Mouse (Mus musculus): ENCODE results near the gene Cfap65. TPM values are rescaled to one million over a fixed set of nuclear protein-coding genes. Genes with fewer than 3 reads are reported as not detected.

The Cfap65 gene
- polyA plus RNA-seq (2015; fragmentation: Nextera tagmentation; extraction: Ambion mirVana): 1.1 and 1.6 TPM in 2 replicates

DNA sequence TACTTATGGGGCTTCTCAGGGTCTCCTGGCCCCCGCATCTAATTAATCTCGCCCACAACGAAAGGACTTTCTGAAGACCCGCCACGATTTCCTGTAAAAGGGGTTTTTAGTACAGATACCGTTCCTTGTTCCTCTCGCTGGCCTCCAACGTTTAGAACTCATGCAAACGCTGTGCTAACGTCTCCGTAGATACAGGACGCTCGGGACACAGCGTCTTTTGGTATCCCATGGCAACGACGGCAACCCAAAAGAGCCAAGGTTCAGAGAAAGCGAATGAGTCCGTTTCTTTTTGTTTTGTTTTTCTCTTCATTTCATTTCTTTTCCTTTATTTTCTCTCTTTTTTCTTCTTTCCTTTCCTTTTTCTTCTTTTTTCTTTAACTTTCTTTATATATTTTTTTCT is at the start of gene Cfap65:
Gene Cfap65 (minus strand): TSS at position 198 of the 400 bp plus-strand sequence.
- no peaks in the 10 kb centered on the region for H3K4me1 ChIP-seq (ENCODE audit: control insufficient read depth, insufficient read depth, low read depth, low read length)
- no peaks in the 10 kb centered on the region for H3K36me3 ChIP-seq (ENCODE audit: control insufficient read depth, insufficient read depth, low read length)
- no peaks in the 10 kb centered on the region for H3K9me3 ChIP-seq (ENCODE audit: control insufficient read depth, low read length)
- H3K27me3 ChIP-seq (replicated peaks; ENCODE audit: control insufficient read depth, insufficient read depth, low read length): peaks cover 14% of the 10 kb centered on the region
- H3K4me3 ChIP-seq (ENCODE audit: low read length): peak within 1 kb of the TSS; percentile 49
- peak; percentile 88 for ATAC-seq
- no peak within 1 kb of the TSS for H3K27ac ChIP-seq (ENCODE audit: low read depth, low read length)
- peak within 1 kb of the TSS; percentile 69 for H3K4me2 ChIP-seq (ENCODE audit: low read length)
- peak within 1 kb of the TSS; percentile 53; the same call in 1 of the 2 replicates for H3K9ac ChIP-seq (ENCODE audit: low read depth, low read length)
- WGBS: 2% methylated on average over 18 of the region's 18 CpGs

DNA sequence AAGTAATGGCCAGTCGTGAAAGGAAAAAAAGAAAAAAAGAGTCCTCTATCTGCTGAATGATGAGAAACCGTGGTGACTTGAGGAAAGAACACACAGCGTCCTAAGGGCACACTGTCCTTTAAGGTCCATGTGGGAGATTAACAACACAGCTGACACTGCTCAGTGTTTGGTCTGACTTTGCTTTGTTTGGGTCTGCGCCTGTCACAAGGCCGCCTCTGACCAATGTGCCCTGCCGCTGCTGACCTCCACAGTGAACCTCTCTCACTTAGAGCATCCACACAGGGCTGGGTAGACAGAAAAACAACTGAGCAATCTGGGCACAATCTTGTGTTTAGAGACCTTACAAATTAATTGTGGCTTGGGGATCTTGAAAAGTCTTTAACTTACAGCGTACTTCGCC is 41.6 kb upstream of the Cfap65 start:
- WGBS: 85% methylated on average over 8 of the region's 8 CpGs
- no peak overlapping the region for H3K4me3 ChIP-seq (ENCODE audit: low read length)
- no peak for ATAC-seq
- no peak overlapping the region for H3K27ac ChIP-seq (ENCODE audit: low read depth, low read length)
- no peaks in the 10 kb centered on the region for H3K9me3 ChIP-seq (ENCODE audit: control insufficient read depth, low read length)
- H3K4me2 ChIP-seq (ENCODE audit: low read length): no peak overlapping the region
- H3K4me1 ChIP-seq (ENCODE audit: control insufficient read depth, insufficient read depth, low read depth, low read length): no peaks in the 10 kb centered on the region
- no peak overlapping the region for H3K9ac ChIP-seq (ENCODE audit: low read depth, low read length)
- no peaks in the 10 kb centered on the region for H3K27me3 ChIP-seq (replicated peaks; ENCODE audit: control insufficient read depth, insufficient read depth, low read length)
- H3K36me3 ChIP-seq (ENCODE audit: control insufficient read depth, insufficient read depth, low read length): no peaks in the 10 kb centered on the region

DNA sequence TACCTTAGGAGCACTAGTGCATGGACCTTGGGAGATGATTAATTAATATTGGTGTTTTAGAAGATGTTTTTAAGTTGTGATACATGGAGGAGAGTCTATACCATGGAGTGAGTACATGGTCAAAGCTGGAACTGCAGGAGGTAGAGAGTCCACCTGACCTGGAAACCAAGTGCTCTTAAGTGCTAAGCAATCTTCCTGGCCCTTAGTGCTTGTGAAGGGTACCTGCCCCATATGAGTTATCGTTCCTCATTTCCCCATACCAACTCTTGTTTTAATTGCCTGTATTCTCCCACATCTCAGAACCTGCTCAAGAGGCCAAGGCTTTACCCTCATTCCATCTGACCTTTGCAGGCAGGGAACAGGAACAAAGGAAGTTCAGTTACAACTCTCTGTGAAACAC is 40.5 kb upstream of the Cfap65 start:
- WGBS: 94% methylated on average over 1 of the region's 1 CpGs
- Histone ChIP-seq H3K4me3 (ENCODE audit: low read length) (no peak overlapping the region), H3K27me3 (replicated peaks; ENCODE audit: control insufficient read depth, insufficient read depth, low read length) (no peaks in the 10 kb centered on the region), H3K36me3 (ENCODE audit: control insufficient read depth, insufficient read depth, low read length) (no peaks in the 10 kb centered on the region), H3K4me2 (ENCODE audit: low read length) (no peak overlapping the region), H3K9ac (ENCODE audit: low read depth, low read length) (no peak overlapping the region), H3K4me1 (ENCODE audit: control insufficient read depth, insufficient read depth, low read depth, low read length) (no peaks in the 10 kb centered on the region), H3K9me3 (ENCODE audit: control insufficient read depth, low read length) (no peaks in the 10 kb centered on the region), H3K27ac (ENCODE audit: low read depth, low read length) (no peak overlapping the region)
- ATAC-seq: no peak

DNA sequence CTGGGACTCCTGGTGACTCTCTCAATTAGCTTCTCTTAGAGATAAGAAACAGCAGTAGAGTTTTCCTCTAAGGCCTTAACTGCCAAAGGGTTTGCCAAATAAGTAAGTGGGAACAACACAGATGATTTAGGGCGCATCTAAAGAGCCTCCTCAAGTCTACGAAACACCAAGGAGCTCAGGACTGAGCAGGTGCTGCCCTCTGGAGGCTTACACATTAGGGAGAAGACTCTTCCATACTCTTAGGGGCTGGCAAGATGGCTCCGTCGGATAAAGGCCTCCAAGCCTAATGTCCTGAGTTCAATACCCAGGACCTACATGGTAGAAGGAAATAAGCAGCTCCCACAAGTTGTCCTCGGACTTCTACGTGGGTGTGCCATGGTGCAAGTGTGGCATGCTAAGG is 38.2 kb upstream of the Cfap65 start:
- 82% methylated on average over 6 of the region's 6 CpGs for WGBS

DNA sequence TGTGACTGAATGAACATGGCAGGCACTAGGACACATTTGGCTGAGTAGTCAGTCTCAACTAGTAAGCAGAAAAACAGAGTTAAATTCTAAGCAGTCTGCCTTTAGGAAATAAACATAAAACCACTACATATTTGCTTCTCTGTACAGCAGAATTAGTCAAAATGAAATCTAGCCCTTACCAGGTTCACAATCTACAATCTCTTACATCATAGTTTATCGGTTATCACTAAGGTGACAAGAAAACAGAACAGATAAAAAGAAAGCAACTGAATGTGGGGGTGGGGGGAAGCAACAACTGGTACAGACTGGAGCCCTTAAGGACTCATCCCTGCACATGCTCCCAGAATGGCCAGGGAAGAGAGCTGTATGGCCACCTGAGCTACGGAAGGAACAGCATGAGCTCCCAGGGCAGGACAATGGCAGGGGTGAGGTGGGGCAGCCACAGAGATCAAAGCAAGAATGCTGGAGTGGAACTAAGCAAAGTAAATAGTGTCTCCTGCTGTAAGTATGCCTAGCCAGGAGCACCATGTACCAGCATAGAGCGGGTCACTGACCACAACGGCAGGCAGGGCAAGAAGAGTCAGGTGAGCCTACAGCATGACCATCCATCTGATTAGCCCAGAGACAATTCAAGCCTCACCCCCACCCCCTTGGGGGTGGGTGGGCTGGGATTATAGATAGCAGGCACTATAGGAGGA is 36.1 kb upstream of the Cfap65 start:
- no peaks in the 10 kb centered on the region for H3K4me1 ChIP-seq (ENCODE audit: control insufficient read depth, insufficient read depth, low read depth, low read length)
- H3K36me3 ChIP-seq (ENCODE audit: control insufficient read depth, insufficient read depth, low read length): no peaks in the 10 kb centered on the region
- H3K9me3 ChIP-seq (ENCODE audit: control insufficient read depth, low read length): no peaks in the 10 kb centered on the region
- H3K27ac ChIP-seq (ENCODE audit: low read depth, low read length): no peak overlapping the region
- WGBS: 56% methylated on average over 4 of the region's 4 CpGs
- no peak overlapping the region for H3K9ac ChIP-seq (ENCODE audit: low read depth, low read length)
- H3K4me2 ChIP-seq (ENCODE audit: low read length): no peak overlapping the region
- H3K4me3 ChIP-seq (ENCODE audit: low read length): no peak overlapping the region
- H3K27me3 ChIP-seq (replicated peaks; ENCODE audit: control insufficient read depth, insufficient read depth, low read length): no peaks in the 10 kb centered on the region
- ATAC-seq: no peak

More for the DNA sequence above, 38.2 kb upstream of the Cfap65 start:
- no peak for ATAC-seq
- H3K4me3 ChIP-seq (ENCODE audit: low read length): no peak overlapping the region
- no peak overlapping the region for H3K4me2 ChIP-seq (ENCODE audit: low read length)
- no peak overlapping the region for H3K9ac ChIP-seq (ENCODE audit: low read depth, low read length)
- H3K9me3 ChIP-seq (ENCODE audit: control insufficient read depth, low read length): no peaks in the 10 kb centered on the region
- no peaks in the 10 kb centered on the region for H3K27me3 ChIP-seq (replicated peaks; ENCODE audit: control insufficient read depth, insufficient read depth, low read length)
- H3K4me1 ChIP-seq (ENCODE audit: control insufficient read depth, insufficient read depth, low read depth, low read length): no peaks in the 10 kb centered on the region
- H3K36me3 ChIP-seq (ENCODE audit: control insufficient read depth, insufficient read depth, low read length): no peaks in the 10 kb centered on the region
- H3K27ac ChIP-seq (ENCODE audit: low read depth, low read length): no peak overlapping the region

DNA sequence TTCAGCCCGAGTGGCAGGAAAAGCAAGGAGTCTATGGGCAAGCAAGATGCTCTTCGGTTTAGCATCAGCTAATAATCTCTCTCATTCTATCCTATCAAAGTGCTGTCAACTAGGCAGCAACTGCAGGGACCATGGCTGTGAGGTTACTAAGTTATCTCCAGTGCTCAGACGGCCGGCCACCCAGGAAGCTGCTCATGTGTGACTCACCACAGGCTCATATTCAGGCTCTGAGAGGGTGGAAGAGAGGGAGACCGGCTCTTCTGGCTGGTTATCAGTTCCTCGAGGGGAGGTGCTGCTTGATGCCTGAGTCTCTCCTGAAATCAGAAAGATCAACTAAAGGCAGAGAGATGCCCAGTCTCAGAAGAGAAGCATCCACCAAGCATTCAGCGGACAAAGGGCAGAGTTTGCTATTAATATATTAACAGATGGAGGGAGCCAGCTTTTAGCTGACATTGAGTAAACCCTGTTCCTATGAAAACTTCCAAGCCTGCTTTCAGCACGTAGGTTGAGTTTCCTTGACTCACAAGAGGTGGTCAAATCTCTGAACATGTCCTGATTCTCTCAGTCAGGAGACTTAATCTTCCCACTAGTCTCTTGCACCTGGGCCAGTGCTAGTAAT is 32.7 kb upstream of the Cfap65 start:
- no peak for ATAC-seq
- Histone ChIP-seq H3K4me2 (ENCODE audit: low read length) (no peak overlapping the region), H3K27ac (ENCODE audit: low read depth, low read length) (no peak overlapping the region), H3K27me3 (replicated peaks; ENCODE audit: control insufficient read depth, insufficient read depth, low read length) (0 out of 2 replicates have a peak, but pooled peaks cover 3% of the 10 kb centered on the region), H3K4me1 (ENCODE audit: control insufficient read depth, insufficient read depth, low read depth, low read length) (peaks cover 5% of the 10 kb centered on the region), H3K4me3 (ENCODE audit: low read length) (no peak overlapping the region), H3K9ac (ENCODE audit: low read depth, low read length) (no peak overlapping the region), H3K36me3 (ENCODE audit: control insufficient read depth, insufficient read depth, low read length) (no peaks in the 10 kb centered on the region), H3K9me3 (ENCODE audit: control insufficient read depth, low read length) (no peaks in the 10 kb centered on the region)
- WGBS: 78% methylated on average over 8 of the region's 8 CpGs

DNA sequence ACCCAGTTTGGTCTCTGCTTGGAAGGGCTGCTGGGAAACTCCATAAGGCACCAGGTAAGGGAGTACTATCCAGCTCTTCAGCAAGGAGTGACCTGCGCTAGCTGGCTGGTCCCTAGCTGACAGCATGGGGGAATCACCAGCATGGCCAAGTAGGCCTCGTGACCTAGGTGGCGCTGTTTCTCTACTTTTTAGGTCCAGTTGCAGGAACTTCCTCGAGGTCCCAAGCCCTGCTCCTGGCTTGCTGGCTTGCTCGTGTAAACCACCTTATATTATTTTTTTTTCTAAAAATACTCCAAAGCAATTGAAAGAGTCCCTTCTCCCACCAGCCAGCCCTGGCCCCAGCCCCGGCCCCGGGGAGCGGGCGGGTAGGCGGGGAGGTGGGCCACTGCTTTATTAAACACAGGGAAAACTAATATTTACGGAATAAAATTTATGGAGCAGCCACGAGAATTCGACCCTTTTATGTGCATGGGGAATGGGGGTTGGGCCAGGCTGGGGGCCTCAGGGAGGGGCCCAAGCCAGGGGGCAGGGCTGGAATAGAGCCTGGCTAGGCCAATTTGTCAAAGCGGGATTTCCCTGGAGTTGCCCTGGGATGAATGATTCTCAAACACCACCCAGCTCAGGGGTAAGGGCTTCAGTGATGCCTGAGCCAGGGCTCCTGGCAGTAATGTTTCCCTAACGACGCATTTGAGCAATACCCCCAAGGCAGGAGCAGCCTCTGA is 29.3 kb upstream of the Cfap65 start:
- Histone ChIP-seq H3K4me3 (ENCODE audit: low read length) (peak overlapping the region; percentile 9; the same call in 1 of the 2 replicates), H3K27ac (ENCODE audit: low read depth, low read length) (no peak overlapping the region), H3K4me1 (ENCODE audit: control insufficient read depth, insufficient read depth, low read depth, low read length) (peaks cover 5% of the 10 kb centered on the region)

DNA sequence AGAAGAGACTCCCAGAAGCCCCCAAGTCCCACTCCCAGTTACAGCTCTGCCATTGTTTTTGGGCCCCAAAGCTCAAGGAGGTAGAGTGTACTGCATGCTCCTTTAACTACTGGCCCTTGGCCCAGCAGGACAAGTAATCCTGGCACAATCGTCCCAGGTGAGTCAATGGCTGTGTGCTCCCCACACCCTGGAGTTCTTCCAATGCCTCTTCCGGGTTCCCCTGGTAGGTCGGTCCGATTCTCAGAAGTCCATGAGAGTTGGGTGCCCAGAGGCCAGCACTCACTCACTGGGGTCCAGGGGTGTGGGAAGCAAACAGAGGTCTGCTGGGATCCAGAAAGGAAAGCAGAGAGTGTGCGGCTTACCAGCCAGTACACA is 27.4 kb upstream of the Cfap65 start:
- peaks cover 5% of the 10 kb centered on the region for H3K4me1 ChIP-seq (ENCODE audit: control insufficient read depth, insufficient read depth, low read depth, low read length)
- ATAC-seq: no peak
- H3K36me3 ChIP-seq (ENCODE audit: control insufficient read depth, insufficient read depth, low read length): no peaks in the 10 kb centered on the region
- H3K4me2 ChIP-seq (ENCODE audit: low read length): no peak overlapping the region
- H3K27me3 ChIP-seq (replicated peaks; ENCODE audit: control insufficient read depth, insufficient read depth, low read length): 0 out of 2 replicates have a peak, but pooled peaks cover 3% of the 10 kb centered on the region
- H3K9me3 ChIP-seq (ENCODE audit: control insufficient read depth, low read length): no peaks in the 10 kb centered on the region
- H3K9ac ChIP-seq (ENCODE audit: low read depth, low read length): no peak overlapping the region
- no peak overlapping the region for H3K27ac ChIP-seq (ENCODE audit: low read depth, low read length)
- 84% methylated on average over 5 of the region's 5 CpGs for WGBS
- H3K4me3 ChIP-seq (ENCODE audit: low read length): no peak overlapping the region

More for the DNA sequence above, 29.3 kb upstream of the Cfap65 start:
- no peak overlapping the region for H3K9ac ChIP-seq (ENCODE audit: low read depth, low read length)
- H3K36me3 ChIP-seq (ENCODE audit: control insufficient read depth, insufficient read depth, low read length): no peaks in the 10 kb centered on the region
- H3K4me2 ChIP-seq (ENCODE audit: low read length): peak overlapping the region; percentile 53
- ATAC-seq: no peak
- WGBS: 11% methylated on average over 16 of the region's 16 CpGs
- H3K27me3 ChIP-seq (replicated peaks; ENCODE audit: control insufficient read depth, insufficient read depth, low read length): 0 out of 2 replicates have a peak, but pooled peaks cover 3% of the 10 kb centered on the region
- no peaks in the 10 kb centered on the region for H3K9me3 ChIP-seq (ENCODE audit: control insufficient read depth, low read length)
